Mouse (Mus musculus): Measurements from ENCODE around the gene Cfdp1. TPM values are rescaled to one million over a fixed set of nuclear protein-coding genes. Genes with fewer than 3 reads are reported as not detected.

Gene Cfdp1
- polyA plus RNA-seq, 1 experiment from 2014 or later: 48.9 TPM

GRCm38 (mm10) chr8:111746582-111747465 is 107.3 kb downstream of the Cfdp1 start:
- no peak overlapping the region for H3K4me2 ChIP-seq (ENCODE audit: low read depth, low read length)
- WGBS (ENCODE audit: insufficient replicate concordance): 32% methylated on average over 13 of the region's 13 CpGs
- peak overlapping the region; percentile 82; the same call in 1 of the 2 replicates for H3K27ac ChIP-seq (ENCODE audit: low read depth)
- no peak overlapping the region for H3K9ac ChIP-seq (replicated peaks)
- no peak for ATAC-seq
- H3K36me3 ChIP-seq (replicated peaks; ENCODE audit: insufficient read depth, low read length): no peaks in the 10 kb centered on the region
- peaks cover 37% of the 10 kb centered on the region for H3K27me3 ChIP-seq (ENCODE audit: insufficient read depth, low read length)
- peak; percentile 44 for DNase-seq
- H3K9me3 ChIP-seq (ENCODE audit: low read length): no peaks in the 10 kb centered on the region
- H3K4me3 ChIP-seq (ENCODE audit: low read depth, low read length): no peak overlapping the region
- peaks cover 23% of the 10 kb centered on the region for H3K4me1 ChIP-seq (ENCODE audit: insufficient read depth)
- no peak for TF ChIP-seq CTCF (IDR thresholded peaks at IDR 0.05; ENCODE audit: low read depth)
- no peak for TF ChIP-seq EP300 (IDR thresholded peaks at IDR 0.05; ENCODE audit: low read depth)

- DNase-seq (peak; percentile 74), ATAC-seq (peak; percentile 54)
- H3K4me3 ChIP-seq (ENCODE audit: low read depth, low read length): peak overlapping the region; percentile 29
- WGBS (ENCODE audit: insufficient replicate concordance): 6% methylated on average over 23 of the region's 23 CpGs
- H3K27me3 ChIP-seq (ENCODE audit: insufficient read depth, low read length): peaks cover 37% of the 10 kb centered on the region
- H3K36me3 ChIP-seq (replicated peaks; ENCODE audit: insufficient read depth, low read length): no peaks in the 10 kb centered on the region
- H3K4me2 ChIP-seq (ENCODE audit: low read depth, low read length): peak overlapping the region; percentile 62
- H3K9ac ChIP-seq (replicated peaks): peak overlapping the region; percentile 46
- H3K4me1 ChIP-seq (ENCODE audit: insufficient read depth): peaks cover 30% of the 10 kb centered on the region
- no peak for TF ChIP-seq EP300 (IDR thresholded peaks at IDR 0.05; ENCODE audit: low read depth)
- no peak for TF ChIP-seq CTCF (IDR thresholded peaks at IDR 0.05; ENCODE audit: low read depth)
- peak overlapping the region; percentile 82 for H3K27ac ChIP-seq (ENCODE audit: low read depth)
- H3K9me3 ChIP-seq (ENCODE audit: low read length): no peaks in the 10 kb centered on the region
Observed at GRCm38 (mm10) chr8:111745591-111746418, 108.3 kb downstream of the Cfdp1 start.

- Histone ChIP-seq H3K4me1 (ENCODE audit: insufficient read depth) (peaks cover 37% of the 10 kb centered on the region), H3K9me3 (ENCODE audit: low read length) (no peaks in the 10 kb centered on the region), H3K4me3 (ENCODE audit: low read depth, low read length) (no peak overlapping the region), H3K27ac (ENCODE audit: low read depth) (peak overlapping the region; percentile 82), H3K9ac (replicated peaks) (0 out of 2 replicates have a peak overlapping the region, but pooled peaks have one; percentile 46), H3K27me3 (ENCODE audit: insufficient read depth, low read length) (peaks cover 37% of the 10 kb centered on the region), H3K36me3 (replicated peaks; ENCODE audit: insufficient read depth, low read length) (no peaks in the 10 kb centered on the region), H3K4me2 (ENCODE audit: low read depth, low read length) (peak overlapping the region; percentile 62)
- ATAC-seq (no peak), DNase-seq (no peak)
- TF ChIP-seq CTCF (IDR thresholded peaks at IDR 0.05; ENCODE audit: low read depth) (no peak), EP300 (IDR thresholded peaks at IDR 0.05; ENCODE audit: low read depth) (no peak)
- 72% methylated on average over 5 of the region's 5 CpGs for WGBS (ENCODE audit: insufficient replicate concordance)
Observed at GRCm38 (mm10) chr8:111745086-111745485, 109.0 kb downstream of the Cfdp1 start.

- peak within 1 kb of the TSS; percentile 88 for H3K27ac ChIP-seq (ENCODE audit: low read depth)
- peaks cover 45% of the 10 kb centered on the region for H3K4me1 ChIP-seq (ENCODE audit: insufficient read depth)
- peak; percentile 56 for ATAC-seq
- H3K36me3 ChIP-seq (replicated peaks; ENCODE audit: insufficient read depth, low read length): no peaks in the 10 kb centered on the region
- TF ChIP-seq CTCF (IDR thresholded peaks at IDR 0.05; ENCODE audit: low read depth) (no peak), EP300 (IDR thresholded peaks at IDR 0.05; ENCODE audit: low read depth) (no peak)
- H3K4me2 ChIP-seq (ENCODE audit: low read depth, low read length): peak within 1 kb of the TSS; percentile 68
- H3K9ac ChIP-seq (replicated peaks): peak within 1 kb of the TSS; percentile 75
- H3K27me3 ChIP-seq (ENCODE audit: insufficient read depth, low read length): peaks cover 37% of the 10 kb centered on the region
- DNase-seq: peak; percentile 83
- H3K9me3 ChIP-seq (ENCODE audit: low read length): no peaks in the 10 kb centered on the region
- peak within 1 kb of the TSS; percentile 59 for H3K4me3 ChIP-seq (ENCODE audit: low read depth, low read length)
- WGBS (ENCODE audit: insufficient replicate concordance): 16% methylated on average over 29 of the region's 40 CpGs
Observed at GRCm38 (mm10) chr8:111743792-111744696, 110.0 kb downstream of the Cfdp1 start, which contains the start of gene Bcar1. Bcar1 (minus strand) TSS chr8:111743809.

- Histone ChIP-seq H3K9ac (replicated peaks) (peak overlapping the region; percentile 75), H3K36me3 (replicated peaks; ENCODE audit: insufficient read depth, low read length) (no peaks in the 10 kb centered on the region), H3K4me1 (ENCODE audit: insufficient read depth) (peaks cover 45% of the 10 kb centered on the region), H3K9me3 (ENCODE audit: low read length) (no peaks in the 10 kb centered on the region), H3K4me2 (ENCODE audit: low read depth, low read length) (peak overlapping the region; percentile 68), H3K27me3 (ENCODE audit: insufficient read depth, low read length) (peaks cover 37% of the 10 kb centered on the region), H3K27ac (ENCODE audit: low read depth) (peak overlapping the region; percentile 88), H3K4me3 (ENCODE audit: low read depth, low read length) (peak overlapping the region; percentile 59)
- TF ChIP-seq EP300 (IDR thresholded peaks at IDR 0.05; ENCODE audit: low read depth): no peak
- TF ChIP-seq CTCF (IDR thresholded peaks at IDR 0.05; ENCODE audit: low read depth): no peak
- ATAC-seq (peak; percentile 8; the same call in 1 of the 2 replicates), DNase-seq (no peak)
- WGBS (ENCODE audit: insufficient replicate concordance): 1% methylated on average over 27 of the region's 44 CpGs
Observed at GRCm38 (mm10) chr8:111743101-111743791, 110.8 kb downstream of the Cfdp1 start.

Data from liver, postnatal 0 days (tissue).